14 mouse cellular contexts compared by ENCODE assay signal in the genomic region with DNA sequence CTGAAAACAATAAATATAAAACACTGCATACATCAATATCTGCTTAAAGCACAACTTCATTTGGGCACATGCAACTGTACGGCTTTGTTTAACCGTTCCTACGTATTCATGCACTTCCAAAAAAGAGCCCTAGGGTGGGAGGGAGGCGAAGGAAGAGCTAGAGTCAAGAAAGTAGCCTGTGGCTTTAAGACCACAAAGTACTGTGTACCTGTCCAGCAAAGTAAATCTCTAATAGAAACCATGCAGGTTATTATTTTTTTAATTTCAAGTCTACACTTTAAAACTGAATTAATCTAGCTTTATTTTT. TPM values are rescaled to one million over a fixed set of nuclear protein-coding genes. Genes with fewer than 3 reads are reported as not detected.
"Had no signal": no experiment of that assay in that cellular context is flagged by ENCODE, and none has a peak within 500 bp of the region (broad histone marks: within the 10 kb centered on the region; RNA-seq: fewer than 3 reads in every experiment).

No protein-coding gene starts in this region.

- ATAC-seq: liver, embryonic 12.5 days; midbrain, embryonic 15.5 days had no signal

- H3K4me2 ChIP-seq: liver, embryonic 12.5 days; lung, embryonic 14.5 days; midbrain, embryonic 15.5 days; stomach, embryonic 15.5 days had no signal

- H3K9ac ChIP-seq: liver, embryonic 12.5 days; lung, embryonic 14.5 days; midbrain, embryonic 15.5 days; stomach, embryonic 15.5 days had no signal

- H3K27ac ChIP-seq: layer of hippocampus, adult 2 months; liver, embryonic 12.5 days; midbrain, embryonic 10.5 days; midbrain, embryonic 15.5 days; stomach, embryonic 15.5 days had no signal

- H3K36me3 ChIP-seq: liver, embryonic 12.5 days; midbrain, embryonic 10.5 days; midbrain, embryonic 15.5 days; stomach, embryonic 15.5 days had no signal

- H3K9me3 ChIP-seq: liver, embryonic 12.5 days; midbrain, embryonic 10.5 days; midbrain, embryonic 15.5 days; stomach, embryonic 15.5 days had no signal

- H3K4me3 ChIP-seq: layer of hippocampus, adult 2 months; liver, embryonic 12.5 days; midbrain, embryonic 10.5 days; midbrain, embryonic 15.5 days; stomach, embryonic 15.5 days had no signal

- H3K4me1 ChIP-seq: stomach, embryonic 15.5 days had no signal

- DNase-seq: kidney, postnatal 10 days; kidney, postnatal 4 days; lung, embryonic 14.5 days; lung, postnatal 10 days; lung, postnatal 4 days; right cerebral cortex, postnatal 14 days; thymus, adult 2 months; thymus, postnatal 25 days had no signal

RNA-seq across cellular contexts. Expression of a gene that starts 25.7 kb away (rescaled TPM):
- polyA plus RNA-seq: liver, embryonic 16.5 days had no signal
